In the genomic region with DNA sequence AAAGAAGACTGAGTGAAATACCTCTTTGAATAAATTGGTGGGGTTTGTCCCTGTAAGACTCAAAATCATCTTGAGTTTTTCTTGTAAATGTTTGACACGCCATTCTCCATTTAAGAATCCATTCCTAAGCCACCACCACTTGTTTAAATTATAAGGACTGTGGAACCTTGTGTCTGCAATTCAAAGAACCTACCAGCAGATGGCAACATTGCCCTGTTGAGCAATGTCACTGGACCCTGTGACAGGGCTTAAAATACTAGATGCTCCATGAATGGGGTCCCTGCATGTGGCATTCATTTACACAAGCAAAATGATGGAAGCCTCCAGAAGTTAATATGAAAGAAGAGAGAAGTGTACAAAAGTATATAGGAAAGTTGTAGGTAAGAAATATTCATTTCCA, we compare ENCODE assay signal across 8 mouse cellular contexts.
DNase-seq lines count a peak whose midpoint lies in the region; ATAC-seq and TF ChIP-seq lines count a peak whose summit lies in the region.

No protein-coding gene starts in this region.

- POLR2A ChIA-PET in Patski (lab: Charles Lee) = interaction anchor here (1.2 kb wide), 1 partner anchor 10 kb away, joined by 3 read pairs; no protein-coding TSS in a partner anchor

- H3K9me3 ChIP-seq in midbrain, embryonic 10.5 days (replicated peaks) = no peaks in the 10 kb centered on the region
- H3K9me3 ChIP-seq in midbrain, embryonic 15.5 days = no peaks in the 10 kb centered on the region
- H3K9me3 ChIP-seq in midbrain, postnatal 0 days (ENCODE audit: low read length) = no peaks in the 10 kb centered on the region

- no peaks in the 10 kb centered on the region for H3K4me1 ChIP-seq in midbrain, embryonic 10.5 days
- H3K4me1 ChIP-seq in midbrain, embryonic 15.5 days = no peaks in the 10 kb centered on the region
- no peaks in the 10 kb centered on the region for H3K4me1 ChIP-seq in midbrain, postnatal 0 days (ENCODE audit: insufficient read depth, low read length)

- H3K27ac ChIP-seq in midbrain, embryonic 10.5 days (replicated peaks) = no peak overlapping the region
- H3K27ac ChIP-seq in midbrain, embryonic 15.5 days = no peak overlapping the region
- no peak overlapping the region for H3K27ac ChIP-seq in midbrain, postnatal 0 days (ENCODE audit: low read depth, low read length)

- H3K9ac ChIP-seq in midbrain, embryonic 15.5 days = no peak overlapping the region
- no peak overlapping the region for H3K9ac ChIP-seq in midbrain, postnatal 0 days (replicated peaks; ENCODE audit: low read length, poor library complexity, severe bottlenecking)

- peak; percentile 50 for DNase-seq in midbrain, embryonic 10.5 days (ENCODE audit: low spot score)
- peak; percentile 2 for DNase-seq in Patski (ENCODE audit: low read depth, low spot score)
- DNase-seq in heart, postnatal 4 days = peak; percentile 61
- peak; percentile 26 to 52 for DNase-seq in layer of hippocampus, postnatal 25 days (ENCODE audit: extremely low spot score in 1 of 2, low spot score in 1 of 2)
- peak; percentile 61 for DNase-seq in midbrain, postnatal 0 days (ENCODE audit: low spot score)
- no peak for DNase-seq in ovary, postnatal 36 days (ENCODE audit: low spot score)

- H3K4me2 ChIP-seq in midbrain, embryonic 15.5 days = no peak overlapping the region
- no peak overlapping the region for H3K4me2 ChIP-seq in midbrain, postnatal 0 days (ENCODE audit: low read depth, low read length, poor library complexity, severe bottlenecking)

- no peak for ATAC-seq in midbrain, embryonic 15.5 days (replicated peaks)
- ATAC-seq in Patski = peak; percentile 60
- ATAC-seq in common myeloid progenitor, adult 5-6 weeks (replicated peaks; ENCODE audit: low read depth, poor library complexity, severe bottlenecking) = peak; percentile 85
- ATAC-seq in midbrain, postnatal 0 days (ENCODE audit: low FRiP score) = no peak

- no peaks in the 10 kb centered on the region for H3K36me3 ChIP-seq in midbrain, embryonic 10.5 days
- no peaks in the 10 kb centered on the region for H3K36me3 ChIP-seq in midbrain, embryonic 15.5 days (replicated peaks)
- no peaks in the 10 kb centered on the region for H3K36me3 ChIP-seq in midbrain, postnatal 0 days (ENCODE audit: insufficient read depth, low read length)

- CTCF ChIA-PET in Patski (lab: Charles Lee) = no interaction called here

- no peak overlapping the region for H3K4me3 ChIP-seq in midbrain, embryonic 10.5 days
- no peak overlapping the region for H3K4me3 ChIP-seq in midbrain, embryonic 15.5 days
- no peak overlapping the region for H3K4me3 ChIP-seq in midbrain, postnatal 0 days (ENCODE audit: low read depth, low read length)

- no peaks in the 10 kb centered on the region for H3K27me3 ChIP-seq in midbrain, embryonic 10.5 days (ENCODE audit: low read depth, poor library complexity, severe bottlenecking)
- no peaks in the 10 kb centered on the region for H3K27me3 ChIP-seq in midbrain, embryonic 15.5 days (replicated peaks)
- H3K27me3 ChIP-seq in Patski = peaks cover 38% of the 10 kb centered on the region
- no peaks in the 10 kb centered on the region for H3K27me3 ChIP-seq in midbrain, postnatal 0 days (ENCODE audit: insufficient read depth, low read length)

- in situ Hi-C loops in Patski (cut with MboI; ENCODE audit: low pct_unique_long_range_greater_than_20kb) = loop anchor here (5.0 to 25.0 kb wide), 2 partner anchors 480 to 1355 kb away; partner anchors contain the start of gene Grm8

- TF ChIP-seq CTCF in Patski (IDR thresholded peaks at IDR 0.05) = peak; percentile 84
- peak; percentile 77 for TF ChIP-seq CTCF in midbrain, postnatal 0 days (IDR thresholded peaks at IDR 0.05)

- WGBS in midbrain, embryonic 10.5 days = 70% methylated on average over 1 of the region's 1 CpGs
- 72% methylated on average over 1 of the region's 1 CpGs for WGBS in midbrain, embryonic 15.5 days
- WGBS in midbrain, postnatal 0 days = 56% methylated on average over 1 of the region's 1 CpGs

Comparison
In these comparisons a context has a peak if more than half of its experiments do, and no peak if none do; other contexts are left out.
1. ATAC-seq: peak in Patski (single experiment) and common myeloid progenitor, adult 5-6 weeks (single experiment); none in midbrain, embryonic 15.5 days (single experiment) and midbrain, postnatal 0 days (single experiment).